Mouse (Mus musculus): ENCODE measurements at regions not wholly inside any gene's neighbourhood (a gene's known extent, or its start where the extent isn't known, plus 50 kb on each side); places are given as distances from the start of the nearest gene placed in this dataset.
"Not testable (repeated sequence)": the region's sequence is repeated elsewhere in the genome, so short reads cannot be mapped to it uniquely, and the experiment has no call there.

- DNase-seq (ENCODE audit: low read depth, low spot score): not testable (repeated sequence)
Measured at GRCm38 (mm10) chr6:13763636-13764035, 76.1 kb downstream of the Gpr85 start.

DNA sequence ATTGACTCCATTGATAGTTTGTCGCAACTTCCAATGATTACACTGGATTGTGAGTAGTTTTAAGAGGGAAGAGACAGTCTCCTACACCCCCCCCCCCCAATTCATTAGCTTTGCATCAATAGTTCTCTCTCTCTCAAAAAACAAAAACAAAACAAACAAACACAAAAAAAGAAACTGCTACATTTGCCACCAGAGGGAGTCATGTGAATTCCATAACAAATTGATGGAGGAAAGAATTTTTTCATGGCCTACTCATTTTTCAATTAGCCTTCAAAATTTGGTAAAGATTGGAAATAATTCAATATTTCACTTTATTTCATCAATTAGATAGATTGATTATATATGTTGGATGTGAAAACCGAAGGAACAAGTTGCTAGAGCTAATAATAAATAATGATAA lies 80.3 kb downstream of the Gpr85 start:
- DNase-seq (ENCODE audit: low read depth, low spot score): no peak

DNA sequence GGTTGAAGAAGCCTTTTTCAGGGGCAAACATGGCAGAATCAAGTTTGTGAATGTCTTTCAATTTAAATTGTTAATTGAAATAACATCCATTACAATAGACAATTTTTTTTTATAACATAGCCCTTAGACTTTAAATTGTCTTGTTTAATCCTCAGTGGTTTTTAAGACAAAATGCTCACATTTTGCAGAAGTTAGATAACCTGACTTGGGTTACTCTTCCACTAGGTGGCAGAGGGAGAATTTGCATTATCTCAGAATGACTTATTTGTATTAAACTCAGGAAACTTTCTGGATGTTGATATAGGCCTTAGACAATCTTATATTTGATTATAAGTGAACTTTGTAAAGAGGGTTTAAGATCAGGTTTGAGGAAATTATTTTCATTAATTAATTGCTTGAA lies 80.8 kb downstream of the Gpr85 start:
- DNase-seq (ENCODE audit: low read depth, low spot score): peak; percentile 34

GRCm38 (mm10) chr6:13748931-13749638 lies 71.3 kb upstream of the Bmt2 start:
- DNase-seq (ENCODE audit: low read depth, low spot score): no peak

DNA sequence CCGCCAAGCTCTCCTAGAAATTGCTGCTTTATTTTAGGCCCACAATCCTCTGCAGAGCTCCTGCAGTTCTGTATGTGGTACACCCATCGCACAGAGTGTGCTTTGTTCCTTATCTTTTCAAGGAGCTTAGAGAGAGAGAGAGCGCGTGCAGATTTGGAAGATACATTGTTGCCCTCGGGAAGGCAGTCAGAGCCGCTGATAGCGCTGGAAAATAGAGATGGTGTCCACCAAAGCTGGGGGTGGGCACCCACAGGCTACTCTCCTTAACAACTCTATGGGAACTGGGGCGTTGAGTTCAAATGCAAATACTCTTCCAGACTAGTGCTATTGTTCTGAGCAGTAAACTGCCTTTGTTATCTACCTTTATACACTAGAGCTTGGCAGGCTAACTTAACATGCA lies 70.2 kb upstream of the Bmt2 start:
- DNase-seq (ENCODE audit: low read depth, low spot score): no peak

DNA sequence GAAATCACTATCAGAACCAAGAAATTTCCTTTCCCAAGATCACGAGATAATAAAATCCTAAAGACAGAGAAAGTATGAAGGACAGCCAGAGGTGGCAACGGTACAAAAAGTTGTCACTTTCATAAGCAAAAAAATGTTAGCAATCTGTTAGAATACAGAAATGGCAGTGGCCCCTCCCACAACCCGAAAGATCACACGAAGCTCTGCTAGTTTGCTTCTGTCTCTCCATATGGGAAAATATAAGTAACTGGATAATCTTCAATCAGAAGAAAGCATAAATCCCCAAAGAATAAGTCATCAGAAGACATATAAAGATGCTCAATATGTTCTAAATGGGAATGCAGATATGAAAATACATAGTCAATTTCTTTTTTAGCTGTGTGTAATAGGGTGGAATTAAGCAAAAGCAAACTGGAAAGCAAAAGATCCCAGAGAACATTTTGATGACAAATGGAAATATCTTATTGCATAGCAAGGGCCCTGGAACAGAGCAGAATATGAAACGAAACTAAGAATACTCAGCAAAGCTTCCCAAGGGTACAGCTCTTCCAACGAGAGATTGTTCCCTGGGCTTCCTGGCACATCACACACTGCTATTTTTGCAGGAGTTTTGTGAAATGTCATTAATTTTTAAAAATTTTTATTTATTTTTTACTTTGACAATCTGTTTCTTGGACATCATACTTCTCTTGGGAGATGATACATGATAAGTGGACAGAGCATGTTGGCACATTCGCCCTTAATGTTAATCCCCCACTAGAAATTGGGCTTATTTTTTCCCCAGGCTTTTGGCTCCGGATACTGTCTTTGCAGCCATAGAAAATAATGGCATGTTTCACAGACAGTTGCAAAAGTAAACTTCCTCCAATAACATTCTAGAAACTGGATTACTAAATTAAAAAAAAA lies 69.1 kb upstream of the Bmt2 start:
- DNase-seq (ENCODE audit: low read depth, low spot score): no peak

All from A20 (cell line).